Mouse (Mus musculus): ENCODE data around the gene Dmbx1. TPM values are rescaled to one million over a fixed set of nuclear protein-coding genes. Genes with fewer than 3 reads are reported as not detected.

The Dmbx1 gene
- polyA plus RNA-seq, 1 experiment from 2014 or later: not detected

DNA sequence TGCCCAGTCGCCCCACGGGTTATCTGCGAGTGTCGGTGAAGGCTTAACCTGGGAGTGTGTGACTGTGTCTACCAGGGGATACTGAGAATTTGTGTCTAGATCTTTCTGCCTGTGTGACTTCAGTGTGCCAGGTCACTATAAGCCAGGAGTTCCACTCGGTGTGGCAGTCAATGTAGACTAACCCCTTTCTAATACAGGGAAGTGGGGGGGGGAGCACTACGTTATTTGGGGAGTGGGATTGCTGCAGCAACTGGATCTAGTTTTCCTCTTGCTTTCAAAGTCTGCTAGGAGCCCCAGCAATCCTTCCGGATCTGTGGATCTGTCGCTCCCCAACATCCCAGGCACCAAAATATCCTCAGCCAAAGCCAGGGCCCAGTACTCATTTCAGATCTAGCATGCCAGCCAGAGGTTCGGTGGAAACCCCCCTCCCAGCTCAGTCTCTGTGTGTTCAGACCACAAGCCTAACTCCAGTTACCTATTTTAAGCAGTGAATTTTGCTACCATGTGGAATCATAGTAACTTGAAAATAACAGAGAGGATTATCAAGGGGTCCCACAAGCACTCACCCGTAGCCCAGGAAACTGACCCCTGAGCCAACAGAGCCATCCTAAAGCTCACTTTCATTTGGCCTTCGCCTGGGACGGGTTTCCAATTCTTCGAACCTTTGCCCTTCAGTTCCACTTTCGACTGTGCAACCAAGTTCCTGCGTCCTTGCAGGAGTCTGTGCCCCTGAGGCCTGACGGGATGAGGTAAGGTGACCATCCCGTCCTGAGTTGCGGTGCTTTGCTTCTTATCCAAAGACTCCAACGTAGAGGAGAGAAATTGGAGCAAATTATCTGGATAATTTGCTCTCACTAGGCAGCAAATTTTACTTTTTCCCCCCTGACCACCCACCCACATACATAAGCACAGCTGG is 2.4 kb downstream of the Dmbx1 start:
- Histone ChIP-seq H3K9me3 (no peaks in the 10 kb centered on the region), H3K4me1 (replicated peaks) (peaks cover 14% of the 10 kb centered on the region), H3K27me3 (replicated peaks) (peaks cover 95% of the 10 kb centered on the region), H3K27ac (no peak overlapping the region), H3K9ac (no peak overlapping the region), H3K36me3 (no peaks in the 10 kb centered on the region), H3K4me2 (replicated peaks) (no peak overlapping the region), H3K4me3 (replicated peaks) (no peak overlapping the region)
- 4% methylated on average over 19 of the region's 19 CpGs for WGBS
- ATAC-seq: no peak

GRCm38 (mm10) chr4:115936646-115937045 is 3.1 kb downstream of the Dmbx1 start:
- H3K4me3 ChIP-seq (replicated peaks): no peak overlapping the region
- H3K4me2 ChIP-seq (replicated peaks): no peak overlapping the region
- peaks cover 95% of the 10 kb centered on the region for H3K27me3 ChIP-seq (replicated peaks)
- WGBS: under 1% methylated on average over 20 of the region's 20 CpGs
- no peak overlapping the region for H3K27ac ChIP-seq
- no peak overlapping the region for H3K9ac ChIP-seq
- H3K4me1 ChIP-seq (replicated peaks): peaks cover 14% of the 10 kb centered on the region
- H3K9me3 ChIP-seq: no peaks in the 10 kb centered on the region
- ATAC-seq: no peak
- no peaks in the 10 kb centered on the region for H3K36me3 ChIP-seq

- Histone ChIP-seq H3K9me3 (no peaks in the 10 kb centered on the region), H3K9ac (no peak overlapping the region), H3K27me3 (replicated peaks) (peaks cover 93% of the 10 kb centered on the region), H3K36me3 (no peaks in the 10 kb centered on the region), H3K4me3 (replicated peaks) (no peak overlapping the region), H3K4me1 (replicated peaks) (peaks cover 14% of the 10 kb centered on the region), H3K27ac (no peak overlapping the region), H3K4me2 (replicated peaks) (no peak overlapping the region)
- no peak for ATAC-seq
- under 1% methylated on average over 36 of the region's 36 CpGs for WGBS
These were observed 3.7 kb downstream of the Dmbx1 start for GRCm38 (mm10) chr4:115935835-115936581.

GRCm38 (mm10) chr4:115931556-115932088 is 8.1 kb downstream of the Dmbx1 start:
- Histone ChIP-seq H3K36me3 (no peaks in the 10 kb centered on the region), H3K27ac (no peak overlapping the region), H3K4me2 (replicated peaks) (no peak overlapping the region), H3K4me1 (replicated peaks) (peaks cover 6% of the 10 kb centered on the region; the same call in 1 of the 2 replicates), H3K4me3 (replicated peaks) (no peak overlapping the region), H3K9ac (no peak overlapping the region), H3K27me3 (replicated peaks) (peaks cover 79% of the 10 kb centered on the region), H3K9me3 (no peaks in the 10 kb centered on the region)
- 42% methylated on average over 13 of the region's 13 CpGs for WGBS
- ATAC-seq: no peak

DNA sequence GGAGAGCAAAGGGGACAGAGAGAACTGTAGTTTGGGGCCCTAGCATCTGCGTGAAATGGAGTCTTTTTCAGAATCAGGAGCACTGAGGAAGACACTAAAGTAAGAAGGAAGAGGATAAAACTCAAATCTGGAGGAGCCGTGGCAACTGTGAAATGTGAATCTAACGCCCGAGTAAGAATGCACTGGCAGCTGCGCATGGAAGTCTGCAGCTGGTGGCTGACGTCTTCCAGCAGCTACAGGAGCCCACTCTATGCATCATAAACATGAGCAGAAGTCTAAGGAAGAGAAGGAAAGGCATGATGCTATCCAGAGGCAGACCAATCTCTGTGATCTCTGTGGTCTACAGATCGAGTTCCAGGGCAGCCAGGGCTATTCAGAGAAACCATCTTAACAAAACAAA is 12.1 kb downstream of the Dmbx1 start:
- Histone ChIP-seq H3K27me3 (replicated peaks) (peaks cover 44% of the 10 kb centered on the region), H3K27ac (no peak overlapping the region), H3K9ac (no peak overlapping the region), H3K4me3 (replicated peaks) (no peak overlapping the region), H3K4me2 (replicated peaks) (no peak overlapping the region), H3K9me3 (no peaks in the 10 kb centered on the region), H3K36me3 (no peaks in the 10 kb centered on the region), H3K4me1 (replicated peaks) (no peaks in the 10 kb centered on the region)
- WGBS: 42% methylated on average over 7 of the region's 7 CpGs
- ATAC-seq: no peak

- Histone ChIP-seq H3K9me3 (no peaks in the 10 kb centered on the region), H3K27ac (no peak overlapping the region), H3K4me1 (replicated peaks) (no peaks in the 10 kb centered on the region), H3K9ac (no peak overlapping the region), H3K27me3 (replicated peaks) (peaks cover 12% of the 10 kb centered on the region), H3K4me3 (replicated peaks) (no peak overlapping the region), H3K4me2 (replicated peaks) (no peak overlapping the region), H3K36me3 (no peaks in the 10 kb centered on the region)
- no peak for ATAC-seq
- 73% methylated on average over 16 of the region's 16 CpGs for WGBS
These were observed 16.4 kb downstream of the Dmbx1 start for GRCm38 (mm10) chr4:115923262-115923880.

GRCm38 (mm10) chr4:115922688-115923087 is 17.0 kb downstream of the Dmbx1 start:
- H3K27ac ChIP-seq: no peak overlapping the region
- no peak overlapping the region for H3K4me2 ChIP-seq (replicated peaks)
- WGBS: 82% methylated on average over 5 of the region's 5 CpGs
- H3K36me3 ChIP-seq: no peaks in the 10 kb centered on the region
- H3K9me3 ChIP-seq: no peaks in the 10 kb centered on the region
- no peaks in the 10 kb centered on the region for H3K4me1 ChIP-seq (replicated peaks)
- H3K27me3 ChIP-seq (replicated peaks): peaks cover 14% of the 10 kb centered on the region
- no peak overlapping the region for H3K9ac ChIP-seq
- no peak overlapping the region for H3K4me3 ChIP-seq (replicated peaks)
- ATAC-seq: no peak

DNA sequence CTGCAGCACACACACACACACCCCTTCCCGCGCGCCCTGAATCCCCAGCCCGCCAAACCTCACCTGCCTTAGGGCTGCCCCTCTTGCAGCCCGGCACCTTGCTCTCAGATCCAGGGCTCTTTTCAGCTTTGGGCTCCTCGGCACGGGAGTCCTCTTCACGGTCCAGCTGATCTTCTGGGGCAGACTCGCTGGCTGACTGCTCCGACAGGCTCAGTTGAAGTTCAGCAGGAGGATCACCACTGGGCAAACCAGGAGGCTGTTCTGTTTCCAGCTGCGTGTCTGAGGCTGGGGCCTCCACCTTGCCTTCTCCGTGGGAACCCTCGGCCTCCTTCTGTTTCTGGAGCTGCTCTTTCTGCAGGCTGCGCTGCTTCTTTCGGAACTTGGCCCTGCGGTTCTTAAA is 19.8 kb downstream of the Dmbx1 start:
- Histone ChIP-seq H3K9ac (no peak overlapping the region), H3K4me3 (replicated peaks) (no peak overlapping the region), H3K36me3 (no peaks in the 10 kb centered on the region), H3K4me1 (replicated peaks) (no peaks in the 10 kb centered on the region), H3K9me3 (no peaks in the 10 kb centered on the region), H3K27ac (no peak overlapping the region), H3K27me3 (replicated peaks) (peaks cover 11% of the 10 kb centered on the region), H3K4me2 (replicated peaks) (no peak overlapping the region)
- WGBS: 81% methylated on average over 16 of the region's 16 CpGs
- ATAC-seq: no peak

GRCm38 (mm10) chr4:115911586-115911985 is 28.1 kb downstream of the Dmbx1 start:
- no peaks in the 10 kb centered on the region for H3K4me1 ChIP-seq (replicated peaks)
- H3K27me3 ChIP-seq (replicated peaks): peaks cover 15% of the 10 kb centered on the region; the same call in 1 of the 2 replicates
- no peak overlapping the region for H3K4me3 ChIP-seq (replicated peaks)

GRCm38 (mm10) chr4:115908641-115909040 is 31.1 kb downstream of the Dmbx1 start:
- no peaks in the 10 kb centered on the region for H3K4me1 ChIP-seq (replicated peaks)
- H3K27me3 ChIP-seq (replicated peaks): peaks cover 26% of the 10 kb centered on the region
- H3K9me3 ChIP-seq: no peaks in the 10 kb centered on the region
- H3K36me3 ChIP-seq: no peaks in the 10 kb centered on the region
- no peak overlapping the region for H3K9ac ChIP-seq
- no peak overlapping the region for H3K4me3 ChIP-seq (replicated peaks)
- WGBS: 25% methylated on average over 7 of the region's 7 CpGs
- no peak for ATAC-seq
- H3K27ac ChIP-seq: no peak overlapping the region
- no peak overlapping the region for H3K4me2 ChIP-seq (replicated peaks)

More at GRCm38 (mm10) chr4:115911586-115911985, 28.1 kb downstream of the Dmbx1 start:
- Histone ChIP-seq H3K36me3 (no peaks in the 10 kb centered on the region), H3K9me3 (no peaks in the 10 kb centered on the region), H3K9ac (no peak overlapping the region), H3K27ac (no peak overlapping the region), H3K4me2 (replicated peaks) (no peak overlapping the region)
- 9% methylated on average over 4 of the region's 4 CpGs for WGBS
- ATAC-seq: no peak

DNA sequence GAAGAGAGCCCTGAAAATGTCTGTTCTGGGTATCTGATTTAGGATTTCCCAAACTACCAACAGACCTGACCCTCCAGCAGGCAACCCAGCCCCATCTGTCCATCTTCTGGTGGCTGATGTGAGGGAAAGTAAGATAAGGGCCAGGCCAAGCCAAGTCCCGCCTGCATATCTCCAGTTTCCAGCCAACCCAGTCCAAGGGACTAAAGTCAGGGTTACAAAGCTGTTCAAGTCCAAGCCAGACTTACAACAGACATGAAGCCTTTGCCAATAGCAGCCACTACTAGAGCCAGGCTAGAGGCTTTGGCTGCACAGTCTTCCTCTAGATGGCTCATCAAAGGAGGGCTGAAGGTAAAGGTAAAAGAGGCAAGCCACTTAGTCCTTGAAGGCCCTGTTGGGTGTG is 31.7 kb downstream of the Dmbx1 start:
- WGBS: 57% methylated on average over 1 of the region's 1 CpGs
- H3K4me2 ChIP-seq (replicated peaks): no peak overlapping the region
- no peaks in the 10 kb centered on the region for H3K36me3 ChIP-seq
- H3K9ac ChIP-seq: no peak overlapping the region
- no peak for ATAC-seq
- no peaks in the 10 kb centered on the region for H3K9me3 ChIP-seq
- H3K4me1 ChIP-seq (replicated peaks): no peaks in the 10 kb centered on the region
- no peak overlapping the region for H3K4me3 ChIP-seq (replicated peaks)
- H3K27me3 ChIP-seq (replicated peaks): peaks cover 24% of the 10 kb centered on the region
- no peak overlapping the region for H3K27ac ChIP-seq

GRCm38 (mm10) chr4:115906791-115907190 is 32.9 kb downstream of the Dmbx1 start:
- Histone ChIP-seq H3K27me3 (replicated peaks) (peaks cover 27% of the 10 kb centered on the region), H3K4me3 (replicated peaks) (no peak overlapping the region), H3K9ac (no peak overlapping the region), H3K27ac (no peak overlapping the region), H3K36me3 (no peaks in the 10 kb centered on the region), H3K9me3 (no peaks in the 10 kb centered on the region), H3K4me1 (replicated peaks) (no peaks in the 10 kb centered on the region), H3K4me2 (replicated peaks) (no peak overlapping the region)
- no peak for ATAC-seq
- WGBS: 83% methylated on average over 3 of the region's 3 CpGs

All from intestine, embryonic 15.5 days (tissue).